Mouse (Mus musculus): Measurements from ENCODE around the gene Fzd2.
"Not testable (repeated sequence)": the region's sequence is repeated elsewhere in the genome, so short reads cannot be mapped to it uniquely, and the experiment has no call there.

Gene Fzd2

GRCm38 (mm10) chr11:102604010-102604584 lies at the start of gene Fzd2:
TSS of gene Fzd2 (plus strand) at chr11:102604396.
- peak; percentile 94 for DNase-seq (ENCODE audit: low read depth, low spot score)

- no peak for DNase-seq (ENCODE audit: low read depth, low spot score)
Observed at GRCm38 (mm10) chr11:102555400-102556030, 48.7 kb upstream of the Fzd2 start.

- DNase-seq (ENCODE audit: low read depth, low spot score): peak; percentile 100
Observed at GRCm38 (mm10) chr11:102556031-102556715, 48.0 kb upstream of the Fzd2 start, which contains the start of gene Gpatch8. TSS of gene Gpatch8 (minus strand) at chr11:102556392.

GRCm38 (mm10) chr11:102556716-102557074 lies 47.5 kb upstream of the Fzd2 start:
- no peak for DNase-seq (ENCODE audit: low read depth, low spot score)

GRCm38 (mm10) chr11:102557386-102557785 lies 46.8 kb upstream of the Fzd2 start:
- no peak for DNase-seq (ENCODE audit: low read depth, low spot score)

- no peak for DNase-seq (ENCODE audit: low read depth, low spot score)
Observed at GRCm38 (mm10) chr11:102558704-102559103, 45.5 kb upstream of the Fzd2 start.

- not testable (repeated sequence) for DNase-seq (ENCODE audit: low read depth, low spot score)
Observed at GRCm38 (mm10) chr11:102564952-102565671, 39.1 kb upstream of the Fzd2 start.

GRCm38 (mm10) chr11:102565741-102566140 lies 38.5 kb upstream of the Fzd2 start:
- no peak for DNase-seq (ENCODE audit: low read depth, low spot score)

- no peak for DNase-seq (ENCODE audit: low read depth, low spot score)
Observed at GRCm38 (mm10) chr11:102566290-102566689, 37.9 kb upstream of the Fzd2 start.

- no peak for DNase-seq (ENCODE audit: low read depth, low spot score)
Observed at GRCm38 (mm10) chr11:102567157-102567556, 37.0 kb upstream of the Fzd2 start.

GRCm38 (mm10) chr11:102567723-102568122 lies 36.5 kb upstream of the Fzd2 start:
- DNase-seq (ENCODE audit: low read depth, low spot score): no peak

- DNase-seq (ENCODE audit: low read depth, low spot score): no peak
Observed at GRCm38 (mm10) chr11:102568191-102568590, 36.0 kb upstream of the Fzd2 start.

GRCm38 (mm10) chr11:102568756-102569377 lies 35.3 kb upstream of the Fzd2 start:
- no peak for DNase-seq (ENCODE audit: low read depth, low spot score)

GRCm38 (mm10) chr11:102572866-102573663 lies 31.1 kb upstream of the Fzd2 start:
- DNase-seq (ENCODE audit: low read depth, low spot score): peak; percentile 75

GRCm38 (mm10) chr11:102575034-102575433 lies 29.2 kb upstream of the Fzd2 start:
- no peak for DNase-seq (ENCODE audit: low read depth, low spot score)

- DNase-seq (ENCODE audit: low read depth, low spot score): no peak
Observed at GRCm38 (mm10) chr11:102576050-102576754, 28.0 kb upstream of the Fzd2 start.

- DNase-seq (ENCODE audit: low read depth, low spot score): peak; percentile 90
Observed at GRCm38 (mm10) chr11:102578341-102579118, 25.7 kb upstream of the Fzd2 start.

GRCm38 (mm10) chr11:102579165-102580033 lies 24.8 kb upstream of the Fzd2 start, which contains the start of gene Gm11627:
TSS of gene Gm11627 (minus strand) at chr11:102579461.
- no peak for DNase-seq (ENCODE audit: low read depth, low spot score)

GRCm38 (mm10) chr11:102580034-102580330 lies 24.2 kb upstream of the Fzd2 start:
- DNase-seq (ENCODE audit: low read depth, low spot score): no peak

All from WW6 (cell line).